Mouse (Mus musculus): ENCODE data around the gene Kcnmb3. TPM values are rescaled to one million over a fixed set of nuclear protein-coding genes. Genes with fewer than 3 reads are reported as not detected.

Gene Kcnmb3
- total RNA-seq (2015) (not detected in 2 replicates), total RNA-seq (2017) (not detected in 2 replicates)

DNA sequence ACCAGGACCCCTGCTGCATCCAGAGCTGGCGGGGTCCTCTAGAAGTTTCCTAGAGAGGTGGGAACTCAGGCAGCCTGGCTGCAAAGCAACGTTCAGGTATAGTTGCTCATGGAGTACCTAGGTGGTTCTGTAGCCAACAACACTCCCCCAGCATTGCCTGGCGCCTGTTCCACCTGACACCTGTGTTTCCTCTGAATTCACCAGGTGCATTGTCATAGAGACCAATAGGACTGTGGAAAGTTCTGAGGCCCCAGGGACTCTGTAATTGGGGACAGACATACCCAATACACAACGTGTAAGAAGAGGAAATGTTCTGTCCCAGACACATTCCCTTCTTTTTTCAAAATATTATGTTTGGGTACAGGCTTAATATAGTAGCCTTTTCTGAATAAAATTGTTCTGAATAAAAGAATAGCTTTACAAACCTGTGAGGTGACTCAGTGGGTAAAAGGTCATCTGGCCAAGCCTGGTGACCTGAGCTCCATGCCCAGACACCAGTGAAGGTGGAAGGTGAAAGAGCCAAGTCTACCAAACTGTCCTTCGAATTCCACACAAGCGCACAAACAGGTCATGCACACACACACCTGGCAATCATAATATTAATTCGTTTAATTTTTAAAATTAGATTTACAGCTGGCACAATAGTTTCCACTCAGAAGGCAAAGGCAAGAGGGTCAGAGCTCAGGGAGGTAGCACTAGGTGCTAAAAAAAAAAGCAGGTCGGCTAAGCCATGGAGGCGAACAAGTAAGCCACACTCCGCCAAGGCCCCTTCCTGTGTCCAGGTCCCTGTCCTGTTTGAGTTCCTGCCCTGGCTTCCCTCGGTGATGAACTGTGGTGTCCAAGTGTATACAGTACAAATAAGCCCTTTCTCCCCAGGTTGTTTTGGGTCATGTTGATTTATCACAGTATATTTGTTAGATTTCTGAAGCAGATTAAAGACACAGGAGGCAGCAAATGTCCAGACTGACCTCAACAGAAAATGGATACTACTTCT, at the start of gene Kcnmb3:
Gene Kcnmb3, minus strand, starts transcription at position 135 of the 994 bp plus-strand sequence.
- no peak for ATAC-seq (replicated peaks; ENCODE audit: poor library complexity)

DNA sequence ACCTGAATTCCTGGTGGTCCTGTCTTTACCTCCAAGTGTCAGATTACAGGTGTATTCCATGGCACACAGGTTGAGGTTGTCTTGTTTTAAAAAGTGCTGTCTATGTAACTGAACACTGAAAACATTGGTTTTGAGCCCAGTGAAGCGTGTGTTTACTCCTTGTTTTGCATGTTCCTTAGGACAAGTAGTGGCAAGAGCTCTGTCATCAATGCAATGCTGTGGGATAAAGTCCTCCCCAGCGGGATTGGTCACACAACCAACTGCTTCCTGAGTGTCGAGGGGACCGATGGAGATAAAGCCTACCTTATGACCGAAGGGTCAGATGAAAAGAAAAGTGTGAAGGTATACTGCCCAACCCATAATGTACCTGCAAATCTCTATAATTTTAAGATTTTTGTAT, 46.1 kb upstream of the Kcnmb3 start:
- no peak for ATAC-seq (replicated peaks; ENCODE audit: poor library complexity)

DNA sequence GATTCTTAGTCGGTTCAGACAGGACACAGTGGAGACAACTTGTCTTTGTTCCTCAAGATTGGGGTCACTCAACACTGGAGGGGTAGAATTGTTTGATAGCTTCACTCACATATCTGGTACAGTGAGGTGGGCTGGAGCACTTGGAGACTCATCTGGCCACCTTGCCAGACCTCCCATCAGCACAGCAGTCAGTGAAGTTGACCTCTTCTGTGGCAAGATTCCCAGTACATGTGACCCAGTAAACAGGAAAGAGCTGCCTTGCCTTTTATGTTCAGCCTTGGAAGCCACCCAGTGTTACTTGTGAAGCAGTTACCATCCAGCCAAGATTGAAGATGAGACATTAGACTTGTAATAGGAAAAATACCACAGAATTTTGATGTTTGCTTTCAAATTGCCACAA, 45.5 kb upstream of the Kcnmb3 start:
- no peak for ATAC-seq (replicated peaks; ENCODE audit: poor library complexity)

DNA sequence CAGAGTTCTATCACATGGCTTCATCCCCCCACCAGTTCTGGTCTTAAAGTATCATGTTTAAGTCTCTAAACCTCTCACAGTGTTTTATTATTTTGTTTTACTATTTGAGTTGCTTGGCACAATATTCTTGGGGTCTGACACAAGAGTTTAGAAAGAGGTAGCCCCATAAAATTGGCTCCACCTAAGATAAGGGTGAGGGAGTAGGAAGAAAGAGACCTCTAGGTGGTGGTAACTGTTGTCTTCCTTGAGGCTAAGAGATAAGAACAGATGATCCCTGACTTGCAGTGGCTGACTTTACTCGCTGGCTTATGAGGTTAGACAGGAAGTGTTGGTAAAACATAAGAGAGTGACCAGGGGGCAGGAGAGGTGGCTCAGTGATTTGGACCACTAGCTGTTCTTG, 43.7 kb upstream of the Kcnmb3 start:
- peak; percentile 78 for ATAC-seq (replicated peaks; ENCODE audit: poor library complexity)

DNA sequence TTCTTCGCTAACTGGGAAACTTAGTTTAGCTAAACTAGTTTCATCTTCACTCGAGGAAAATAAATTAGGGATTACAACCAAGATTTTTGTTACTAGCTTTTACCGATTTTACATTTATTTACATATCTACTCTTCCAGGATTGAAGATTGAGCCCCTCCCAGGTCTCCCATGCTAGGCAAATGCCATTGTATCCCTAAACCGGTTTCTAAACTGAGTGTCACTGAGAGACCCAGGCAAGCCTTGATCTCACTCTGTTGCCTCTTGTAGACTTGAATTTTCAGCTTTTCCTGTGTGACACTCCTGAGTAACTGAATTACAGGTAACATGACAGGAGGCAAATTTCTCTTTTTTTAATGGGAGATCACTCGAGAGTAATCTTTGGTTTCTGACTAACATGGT, 38.0 kb upstream of the Kcnmb3 start:
- no peak for ATAC-seq (replicated peaks; ENCODE audit: poor library complexity)

DNA sequence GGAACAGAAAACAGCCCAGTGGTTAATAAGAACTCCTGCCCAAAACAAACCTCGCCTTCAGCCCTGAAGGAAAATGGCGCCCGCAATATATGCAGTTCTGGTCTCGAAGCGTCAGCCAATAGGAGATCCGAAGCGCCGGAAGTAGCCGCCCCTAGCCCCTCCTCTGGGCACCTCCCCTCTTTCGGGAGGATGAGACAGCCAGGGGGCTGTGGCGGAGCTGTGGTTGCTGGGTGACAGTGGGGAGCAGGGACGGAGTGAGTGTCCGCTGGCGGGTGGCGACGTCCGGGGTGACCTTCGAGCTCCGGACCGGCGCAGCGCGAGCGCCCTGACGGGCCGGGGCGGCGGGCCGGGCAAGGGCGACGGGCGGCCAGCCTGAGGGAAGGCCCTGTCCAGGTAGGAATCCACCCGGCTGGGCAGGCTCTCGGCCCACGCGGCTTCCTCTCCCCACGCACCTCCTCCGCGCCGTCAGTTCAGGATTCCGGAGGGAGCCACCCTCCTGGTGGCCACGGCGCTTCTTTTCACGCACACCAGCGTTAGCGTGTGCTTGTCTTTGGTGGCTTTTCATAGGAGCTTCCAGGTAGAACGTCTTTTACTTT, 37.4 kb upstream of the Kcnmb3 start, which contains the start of gene Mfn1:
Gene Mfn1, plus strand, starts transcription at position 163 of the 596 bp plus-strand sequence.
- peak; percentile 99 for ATAC-seq (replicated peaks; ENCODE audit: poor library complexity)

DNA sequence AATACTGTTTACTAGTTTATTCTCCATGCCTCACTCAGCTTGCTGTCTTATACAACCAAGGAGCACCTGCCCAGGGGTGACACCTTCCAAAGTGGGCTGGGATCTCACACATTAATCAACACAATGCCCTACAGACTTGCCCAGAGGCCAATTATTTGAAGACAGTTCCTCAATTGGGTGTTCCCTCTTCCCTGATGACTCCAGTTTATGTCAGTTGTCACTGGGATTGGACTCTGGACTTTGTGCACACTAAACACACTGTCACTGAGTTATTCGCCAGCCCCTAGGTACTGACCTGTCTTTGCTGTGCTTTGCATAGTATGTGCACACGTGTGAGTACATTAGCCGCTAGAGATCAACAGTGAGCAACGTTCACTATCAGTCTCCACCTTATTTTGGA, 35.1 kb upstream of the Kcnmb3 start:
- no peak for ATAC-seq (replicated peaks; ENCODE audit: poor library complexity)

DNA sequence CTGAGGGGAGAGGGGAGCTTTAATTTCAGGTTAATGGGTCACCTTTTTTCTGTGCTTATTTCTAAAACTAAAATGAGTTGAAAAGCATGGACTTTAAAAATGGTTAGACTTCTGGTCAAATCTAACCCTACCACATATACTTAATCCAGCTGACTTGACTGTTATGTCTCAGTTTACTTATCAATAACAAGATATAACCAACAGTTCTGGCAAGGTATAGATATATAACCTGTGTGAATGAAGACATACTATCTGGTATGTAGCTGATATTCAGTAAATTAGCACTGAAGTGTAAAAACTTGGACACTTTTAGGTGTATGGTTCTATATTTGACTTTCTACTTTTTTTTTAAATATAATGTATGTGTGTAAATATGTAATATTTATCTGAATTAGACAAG, 21.5 kb upstream of the Kcnmb3 start:
- no peak for ATAC-seq (replicated peaks; ENCODE audit: poor library complexity)

DNA sequence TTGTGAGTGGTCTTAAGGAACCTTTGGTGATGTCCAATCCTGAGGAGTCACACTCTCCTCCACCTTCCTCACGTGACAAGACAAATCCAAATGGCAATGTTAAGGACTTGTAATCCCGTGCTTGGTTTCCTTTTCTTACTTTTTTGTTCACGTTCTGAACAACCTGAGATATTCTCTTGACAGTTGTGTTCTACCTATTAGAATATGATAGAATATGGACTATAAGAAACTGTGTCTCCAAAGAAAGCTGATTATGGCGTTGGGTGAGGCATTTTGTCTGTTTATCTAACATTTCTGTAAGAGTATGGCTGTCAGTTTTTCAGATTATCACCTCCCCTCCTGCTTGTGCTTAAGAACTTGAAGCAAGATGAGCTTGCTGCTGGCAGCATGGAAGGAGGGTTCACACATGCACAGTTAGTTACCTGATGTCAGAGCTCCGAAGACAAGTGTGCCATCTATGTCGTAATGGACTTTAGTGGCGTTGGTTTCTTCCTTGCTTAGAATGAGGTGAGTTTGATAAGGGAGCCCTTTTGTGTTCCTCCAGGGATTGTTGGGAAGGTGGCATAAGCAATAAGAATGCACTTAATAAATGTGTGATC, 20.8 kb upstream of the Kcnmb3 start:
- no peak for ATAC-seq (replicated peaks; ENCODE audit: poor library complexity)

DNA sequence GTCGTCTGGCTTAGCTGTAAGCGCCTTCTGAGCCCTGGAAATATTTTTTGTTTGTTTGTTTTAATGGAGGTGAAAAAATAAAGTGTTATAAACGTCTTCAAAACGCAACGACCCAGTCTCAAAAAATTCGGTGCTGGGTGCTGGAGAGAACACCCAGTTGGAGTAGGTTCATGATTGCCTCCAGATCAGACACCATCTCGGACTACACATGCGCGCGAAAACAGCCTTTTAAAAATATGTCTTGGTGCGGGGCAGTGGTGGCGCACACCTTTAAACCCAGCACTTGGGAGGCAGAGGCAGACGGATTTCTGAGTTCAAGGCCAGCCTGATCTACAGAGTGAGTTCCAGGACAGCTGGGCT, 19.1 kb upstream of the Kcnmb3 start:
- no peak for ATAC-seq (replicated peaks; ENCODE audit: poor library complexity)

DNA sequence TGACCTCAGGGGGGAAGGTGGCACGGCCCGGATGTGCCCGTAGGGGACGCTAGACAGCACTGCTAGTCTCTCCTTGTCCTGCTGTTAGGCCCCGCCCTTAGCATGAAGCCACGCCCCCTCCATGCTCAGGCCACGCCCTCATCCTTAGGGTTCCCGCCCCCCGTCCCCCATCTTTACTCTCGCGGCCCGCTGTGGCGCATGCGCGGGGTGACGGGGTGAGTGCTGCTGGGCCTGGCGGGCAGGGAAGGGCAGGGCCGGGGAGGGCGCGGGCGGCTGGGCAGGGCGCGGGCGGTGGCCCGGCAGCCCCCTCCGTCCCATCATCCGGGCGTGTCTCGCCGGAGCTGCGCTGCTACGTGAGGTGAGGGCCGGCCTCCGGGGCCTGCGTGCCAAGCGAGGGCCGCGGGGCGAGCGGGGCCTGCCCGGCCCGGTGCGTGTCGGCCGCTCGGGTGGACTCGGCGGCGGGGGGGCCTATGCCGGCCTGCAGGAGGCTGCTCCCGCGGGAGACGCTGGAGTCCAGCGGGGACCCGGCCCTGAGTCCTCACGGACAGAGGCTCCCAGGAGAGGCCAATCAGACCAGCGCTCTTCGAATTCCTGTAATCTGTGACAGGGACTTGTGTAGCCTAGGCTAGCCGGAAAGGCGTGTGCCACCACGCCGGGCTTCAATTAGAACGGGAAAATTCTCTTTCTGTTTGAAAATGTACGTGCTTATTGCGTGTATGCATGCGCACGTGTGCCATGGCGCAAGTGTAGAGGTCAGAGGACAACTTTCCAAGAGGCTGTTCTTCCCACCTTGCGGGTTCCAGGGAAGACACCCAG, 18.6 kb upstream of the Kcnmb3 start:
- ATAC-seq (replicated peaks; ENCODE audit: poor library complexity): peak; percentile 83

DNA sequence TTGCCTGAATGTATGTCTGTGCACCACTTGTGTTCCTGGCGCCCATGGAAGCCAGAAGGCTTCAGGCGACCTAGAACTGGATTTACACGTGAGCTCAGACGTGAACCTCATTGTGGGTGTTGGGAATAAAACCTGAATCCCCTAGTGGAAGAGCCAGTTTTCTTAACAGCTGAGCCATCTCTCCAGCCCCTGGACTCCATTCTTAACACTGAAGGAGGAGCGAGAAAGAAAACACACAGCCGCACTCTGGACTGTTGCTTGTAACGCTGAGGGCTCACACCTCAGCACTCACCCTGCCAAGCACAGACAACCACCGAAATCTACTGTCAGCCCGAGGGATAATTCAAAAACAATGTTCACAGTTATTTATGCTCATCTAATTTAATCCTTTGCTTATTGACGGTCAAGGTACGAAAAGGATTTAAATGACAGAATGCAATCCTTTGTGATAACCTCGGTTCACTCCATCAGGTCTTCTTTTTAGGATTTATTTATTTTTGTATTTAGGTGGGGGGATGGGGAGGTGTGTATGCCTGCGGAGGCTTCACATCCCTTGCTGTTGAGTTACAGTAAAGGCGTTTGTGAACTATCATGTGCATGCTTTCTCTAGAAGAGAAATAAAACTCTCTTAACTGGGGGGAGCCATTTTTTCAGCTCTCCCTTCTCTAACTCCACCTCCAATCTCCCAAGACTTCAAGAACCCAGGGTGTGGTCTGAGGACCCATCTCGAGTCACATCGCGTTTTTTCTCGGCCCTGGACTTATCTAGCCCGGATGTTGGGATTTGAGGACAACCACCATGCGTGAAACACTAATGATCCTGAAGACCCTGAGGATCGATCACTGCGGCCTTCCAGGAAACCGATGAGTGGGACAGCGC, 17.7 kb upstream of the Kcnmb3 start, which contains the start of gene Zfp639:
Gene Zfp639, plus strand, starts transcription at position 764 of the 879 bp plus-strand sequence.
- peak; percentile 34 for ATAC-seq (replicated peaks; ENCODE audit: poor library complexity)

DNA sequence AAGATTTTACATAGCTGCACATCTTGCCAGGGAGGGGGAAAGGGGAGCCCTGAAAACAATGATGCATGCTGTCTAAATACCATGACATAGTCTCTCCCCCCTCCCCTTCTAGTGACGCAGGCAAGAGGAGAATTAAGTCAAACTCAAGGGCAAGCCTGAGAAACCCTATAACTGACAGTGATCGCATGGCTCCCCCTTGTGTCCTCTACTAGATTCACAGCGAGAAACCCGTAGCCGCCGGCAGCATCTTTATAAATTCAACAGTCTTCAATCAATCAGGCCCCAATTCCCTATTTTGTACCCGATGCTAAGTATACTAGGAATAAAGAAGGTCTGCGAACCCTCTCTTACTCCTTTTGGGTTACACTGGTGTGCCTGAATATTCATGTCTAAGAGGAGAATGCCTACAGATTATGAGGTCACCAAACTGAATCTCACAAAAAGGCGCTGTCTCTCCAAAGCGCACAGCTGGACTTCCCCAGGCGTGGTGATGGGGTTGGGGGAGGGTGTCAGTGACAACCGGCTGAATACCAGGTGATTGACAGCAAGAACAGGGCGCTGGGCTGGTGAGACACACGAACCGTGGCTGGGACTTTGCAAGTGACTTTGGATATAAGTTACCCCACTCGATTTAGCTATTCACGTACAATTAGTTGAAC, 16.8 kb upstream of the Kcnmb3 start:
- ATAC-seq (replicated peaks; ENCODE audit: poor library complexity): peak; percentile 61

DNA sequence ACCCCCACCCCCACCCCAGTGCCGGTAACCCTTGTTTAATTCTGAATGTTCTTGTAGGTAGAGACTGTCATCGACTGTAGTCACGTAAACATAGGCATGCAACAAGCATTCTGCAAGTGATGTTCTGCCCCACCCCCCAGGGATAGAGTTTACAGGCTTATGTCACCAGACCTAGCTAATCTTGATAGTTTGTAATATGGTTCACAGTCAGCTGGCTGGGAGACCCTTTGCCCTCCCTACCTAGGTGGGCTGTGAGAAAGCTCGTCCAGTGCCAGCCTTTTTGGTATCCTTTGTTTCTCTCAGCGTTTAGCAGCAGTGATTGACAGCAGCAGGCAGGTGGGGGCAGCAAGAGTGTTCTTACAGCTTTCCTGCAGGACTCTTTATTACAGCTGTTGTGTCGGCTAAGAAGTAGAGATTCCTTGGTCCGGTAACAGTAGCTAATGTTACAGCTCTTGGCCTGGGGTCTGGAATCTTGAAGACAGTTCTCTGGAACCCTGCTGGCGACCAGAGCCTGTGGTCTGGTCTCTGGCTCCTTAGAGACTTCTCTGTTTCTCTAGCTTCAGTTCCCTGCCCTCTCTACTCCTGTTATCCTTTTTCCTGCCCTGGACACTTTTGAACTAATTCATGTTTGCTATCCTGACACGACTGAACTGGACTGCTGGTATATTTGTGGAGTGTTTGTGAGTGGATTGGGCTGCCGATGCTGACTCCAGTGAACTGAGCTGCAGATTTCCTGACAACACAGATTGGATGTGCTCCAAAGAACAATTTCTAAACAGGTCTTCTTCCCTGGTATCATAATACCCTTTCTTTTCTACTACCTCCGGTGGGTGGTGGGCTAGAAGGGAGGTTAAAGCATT, 14.6 kb upstream of the Kcnmb3 start:
- no peak for ATAC-seq (replicated peaks; ENCODE audit: poor library complexity)

DNA sequence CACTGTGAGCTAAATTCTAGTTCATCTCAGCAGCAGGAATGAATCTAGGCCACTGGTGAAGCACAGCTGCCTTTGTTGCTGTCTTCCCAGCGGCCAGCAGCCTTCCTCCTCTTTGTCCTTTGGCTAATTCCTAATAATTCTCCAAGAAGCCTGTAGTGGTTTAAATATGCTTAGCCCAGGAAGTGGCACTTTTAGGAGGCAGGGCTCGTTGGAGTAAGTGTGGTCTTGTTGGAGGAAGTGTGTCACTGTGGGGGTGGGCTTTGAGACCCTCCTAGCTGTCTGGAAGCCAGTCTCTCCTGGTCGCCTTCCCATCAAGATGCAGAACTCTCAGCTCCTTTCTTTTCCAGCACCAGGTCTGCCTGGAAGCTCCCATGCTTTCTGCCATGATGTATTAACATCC, 13.8 kb upstream of the Kcnmb3 start:
- ATAC-seq (replicated peaks; ENCODE audit: poor library complexity): no peak

DNA sequence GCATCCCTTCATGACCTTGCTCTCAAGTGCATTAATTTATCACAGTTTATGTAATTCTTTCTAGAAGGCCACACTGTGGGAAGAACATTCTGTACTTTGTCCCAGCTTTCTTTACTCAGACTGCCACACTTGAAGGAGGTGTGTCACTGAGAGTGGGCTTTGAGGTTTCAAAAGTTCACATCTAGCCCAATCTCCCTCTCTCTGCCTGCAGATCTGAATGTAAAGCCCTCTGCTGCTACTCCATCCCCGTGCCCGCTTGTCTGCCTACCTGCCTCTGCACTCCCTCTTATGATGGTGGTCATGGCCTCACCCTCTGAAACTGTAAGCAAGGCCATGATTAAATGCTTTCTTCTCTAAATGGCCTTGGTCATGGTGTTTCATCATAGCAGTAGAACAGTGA, 8.3 kb upstream of the Kcnmb3 start:
- no peak for ATAC-seq (replicated peaks; ENCODE audit: poor library complexity)

DNA sequence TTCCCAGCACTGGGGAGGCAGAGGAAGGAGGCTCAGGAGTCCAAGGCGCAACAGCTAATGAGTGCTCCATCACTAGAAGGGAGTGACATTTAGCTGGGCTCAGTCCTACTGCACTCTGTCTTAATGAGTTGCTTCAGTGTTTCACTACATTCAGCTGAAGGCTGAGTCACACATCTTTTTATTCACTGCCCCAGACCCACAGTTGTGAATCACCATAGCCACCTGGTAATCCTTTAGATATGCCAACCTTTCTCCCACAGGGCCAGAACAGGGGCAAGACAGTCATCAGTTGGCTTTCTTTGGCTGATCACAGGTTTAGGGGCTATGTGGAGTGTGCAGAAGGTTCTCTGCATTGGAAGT, 4.7 kb upstream of the Kcnmb3 start:
- ATAC-seq (replicated peaks; ENCODE audit: poor library complexity): no peak

Measured in megakaryocyte progenitor cell, adult 5-6 weeks (primary cell).